In genomic region chr16:18459335-18459954, GRCm38 (mm10) we compare ENCODE assay signal across 8 mouse cellular contexts. TPM values are rescaled to one million over a fixed set of nuclear protein-coding genes. Genes with fewer than 3 reads are reported as not detected.
A peak's percentile ranks its signal among the peaks of the same experiment; 100 is the strongest.
DNase-seq lines count a peak whose midpoint lies in the region; ATAC-seq and TF ChIP-seq lines count a peak whose summit lies in the region.

No protein-coding gene starts in this region.

- H3K4me2 ChIP-seq in forebrain, embryonic 15.5 days (replicated peaks), result peak overlapping the region; percentile 26
- peak overlapping the region; percentile 19 for H3K4me2 ChIP-seq in limb, embryonic 15.5 days
- H3K4me2 ChIP-seq in myocyte (ENCODE audit: low read depth), result peak overlapping the region; percentile 92

- TF ChIP-seq CTCF in G1E (IDR thresholded peaks at IDR 0.05; ENCODE audit: low read depth, low read length), result no peak

- no peaks in the 10 kb centered on the region for H3K9me3 ChIP-seq in G1E (replicated peaks)
- no peaks in the 10 kb centered on the region for H3K9me3 ChIP-seq in forebrain, embryonic 15.5 days
- H3K9me3 ChIP-seq in limb, embryonic 15.5 days, result no peaks in the 10 kb centered on the region

- H3K9ac ChIP-seq in forebrain, embryonic 15.5 days (replicated peaks), result peak overlapping the region; percentile 31
- H3K9ac ChIP-seq in limb, embryonic 15.5 days, result no peak overlapping the region

- no peaks in the 10 kb centered on the region for H3K27me3 ChIP-seq in G1E (ENCODE audit: insufficient read depth, low read length)
- no peaks in the 10 kb centered on the region for H3K27me3 ChIP-seq in forebrain, embryonic 15.5 days
- no peaks in the 10 kb centered on the region for H3K27me3 ChIP-seq in limb, embryonic 15.5 days
- H3K27me3 ChIP-seq in myocyte (ENCODE audit: control insufficient read depth, insufficient read depth, insufficient read length), result no peaks in the 10 kb centered on the region

- H3K36me3 ChIP-seq in G1E (replicated peaks), result peaks cover 88% of the 10 kb centered on the region
- H3K36me3 ChIP-seq in forebrain, embryonic 15.5 days, result peaks cover 4% of the 10 kb centered on the region; the same call in 1 of the 2 replicates
- H3K36me3 ChIP-seq in limb, embryonic 15.5 days, result no peaks in the 10 kb centered on the region
- no peaks in the 10 kb centered on the region for H3K36me3 ChIP-seq in myocyte (ENCODE audit: control insufficient read depth, insufficient read depth)

- TF ChIP-seq POLR2A in myocyte (IDR thresholded peaks at IDR 0.05; ENCODE audit: insufficient read length, low read depth), result no peak

- H3K4me3 ChIP-seq in G1E (ENCODE audit: low read depth, low read length), result peak overlapping the region; percentile 64; the same call in 1 of the 2 replicates
- H3K4me3 ChIP-seq in forebrain, embryonic 15.5 days, result peak overlapping the region; percentile 18; the same call in 1 of the 2 replicates
- no peak overlapping the region for H3K4me3 ChIP-seq in limb, embryonic 15.5 days
- H3K4me3 ChIP-seq in myocyte, result no peak overlapping the region

- peak overlapping the region; percentile 67 for H3K27ac ChIP-seq in forebrain, embryonic 15.5 days (replicated peaks)
- H3K27ac ChIP-seq in limb, embryonic 15.5 days, result peak overlapping the region; percentile 22; the same call in 1 of the 2 replicates

- H3ac ChIP-seq in myocyte (ENCODE audit: control insufficient read depth, insufficient read length), result no peak overlapping the region

- DNase-seq in 3134 (ENCODE audit: extremely low read depth, insufficient read length, low spot score), result peak; percentile 59
- DNase-seq in G1E (ENCODE audit: low spot score), result peak; percentile 64
- DNase-seq in urinary bladder, postnatal 36 days (ENCODE audit: low spot score in 2 of 2), result no peak
- no peak for DNase-seq in spleen, adult 12 weeks (ENCODE audit: low spot score)
- no peak for DNase-seq in cerebellum, postnatal 36 days

- WGBS in forebrain, embryonic 15.5 days, result 9% methylated on average over 12 of the region's 12 CpGs
- 15% methylated on average over 12 of the region's 12 CpGs for WGBS in limb, embryonic 15.5 days

- peaks cover 59% of the 10 kb centered on the region for H3K4me1 ChIP-seq in G1E (ENCODE audit: insufficient read depth, low read depth, low read length)
- H3K4me1 ChIP-seq in forebrain, embryonic 15.5 days, result peaks cover 15% of the 10 kb centered on the region
- peaks cover 36% of the 10 kb centered on the region for H3K4me1 ChIP-seq in limb, embryonic 15.5 days

- no peak for ATAC-seq in G1E (ENCODE audit: extremely low read depth, insufficient number of reproducible peaks, low FRiP score, poor library complexity, severe bottlenecking)
- ATAC-seq in forebrain, embryonic 15.5 days (replicated peaks), result no peak
- no peak for ATAC-seq in limb, embryonic 15.5 days (ENCODE audit: insufficient number of reproducible peaks, low FRiP score, low TSS enrichment, low read depth)

- no peaks in the 10 kb centered on the region for H3K79me2 ChIP-seq in myocyte (ENCODE audit: control insufficient read depth, insufficient read depth)

TF ChIP-seq in myocyte, 11 proteins besides CTCF, POLR2A, EP300 and RAD21:
- no peak for TF ChIP-seq REST (IDR thresholded peaks at IDR 0.05; ENCODE audit: insufficient read depth, insufficient read length)
- peak in 1 of 3 experiments; percentile 24 for TF ChIP-seq MYOD1 (IDR thresholded peaks at IDR 0.05; ENCODE audit: control insufficient read depth in 1 of 3, insufficient read length in 2 of 3, low read depth in 2 of 3)

RNA-seq across cellular contexts. Expression of gene Comt, which starts 32.8 kb away (rescaled TPM):
- 51.1 and 59.0 TPM in 2 replicates for total RNA-seq in G1E (2014; fragmentation: Nextera tagmentation)
- total RNA-seq in G1E (2017), result 36.7 and 53.7 TPM in 2 replicates
- 25.2 and 47.5 TPM in 2 replicates for polyA plus RNA-seq in G1E (2012)
- polyA plus RNA-seq in forebrain, embryonic 15.5 days (2015; fragmentation: Nextera tagmentation; extraction: Ambion mirVana), result 83.0 and 84.4 TPM in 2 replicates
- polyA plus RNA-seq in limb, embryonic 15.5 days (2015; fragmentation: Nextera tagmentation; extraction: Ambion mirVana), result 119 and 127 TPM in 2 replicates
- polyA plus RNA-seq in myocyte (2012; fragmentation: generic; extraction: Trizol), result 93.6 TPM

RNA-seq across cellular contexts. Expression of gene Txnrd2, which starts 33.3 kb away (rescaled TPM):
- total RNA-seq in G1E (2014; fragmentation: Nextera tagmentation), result 25.3 and 50.3 TPM in 2 replicates
- total RNA-seq in G1E (2017), result 12.8 and 18.3 TPM in 2 replicates
- polyA plus RNA-seq in G1E (2012), result 16.4 and 18.5 TPM in 2 replicates
- polyA plus RNA-seq in forebrain, embryonic 15.5 days (2015; fragmentation: Nextera tagmentation; extraction: Ambion mirVana), result 24.2 and 26.3 TPM in 2 replicates
- polyA plus RNA-seq in limb, embryonic 15.5 days (2015; fragmentation: Nextera tagmentation; extraction: Ambion mirVana), result 16.5 and 16.8 TPM in 2 replicates
- 21.3 TPM for polyA plus RNA-seq in myocyte (2012; fragmentation: generic; extraction: Trizol)

RNA-seq across cellular contexts. Expression of gene Gnb1l, which starts 39.1 kb away (rescaled TPM):
- total RNA-seq in G1E (2014; fragmentation: Nextera tagmentation) (4.0 and 7.9 TPM in 2 replicates), G1E (2017) (5.3 and 6.1 TPM in 2 replicates)
- polyA plus RNA-seq in G1E (2012) (8.0 and 10.6 TPM in 2 replicates), myocyte (2012; fragmentation: generic; extraction: Trizol) (6.6 TPM)
- polyA plus RNA-seq in forebrain, embryonic 15.5 days (2015; fragmentation: Nextera tagmentation; extraction: Ambion mirVana), result 16.0 and 16.4 TPM in 2 replicates
- polyA plus RNA-seq in limb, embryonic 15.5 days (2015; fragmentation: Nextera tagmentation; extraction: Ambion mirVana), result 20.5 and 20.9 TPM in 2 replicates

RNA-seq across cellular contexts. Expression of gene Rtl10, which starts 39.3 kb away (rescaled TPM):
- total RNA-seq in G1E (2014; fragmentation: Nextera tagmentation) (9.3 and 9.9 TPM in 2 replicates), G1E (2017) (3.5 and 4.2 TPM in 2 replicates)
- polyA plus RNA-seq in G1E (2012) (7.1 and 8.3 TPM in 2 replicates), myocyte (2012; fragmentation: generic; extraction: Trizol) (2.7 TPM)
- polyA plus RNA-seq in forebrain, embryonic 15.5 days (2015; fragmentation: Nextera tagmentation; extraction: Ambion mirVana), result 3.4 and 3.5 TPM in 2 replicates
- 3.4 and 4.2 TPM in 2 replicates for polyA plus RNA-seq in limb, embryonic 15.5 days (2015; fragmentation: Nextera tagmentation; extraction: Ambion mirVana)

Comparison
In these comparisons a context has a peak if more than half of its experiments do, and no peak if none do; other contexts are left out.
1. DNase-seq: peak in 3134 (single experiment) and G1E (single experiment); none in urinary bladder, postnatal 36 days (0 of 2), spleen, adult 12 weeks (single experiment) and cerebellum, postnatal 36 days (0 of 2).
2. H3K4me3 ChIP-seq: peak in G1E (single experiment) and forebrain, embryonic 15.5 days (single experiment); none in limb, embryonic 15.5 days (single experiment) and myocyte (single experiment).
3. H3K4me2 ChIP-seq: peak in every context shown above with its lines; median percentile 92 in myocyte; 26 in forebrain, embryonic 15.5 days; 19 in limb, embryonic 15.5 days.